Mouse (Mus musculus): ENCODE data around the gene Rlbp1.
A peak's percentile ranks its signal among the peaks of the same experiment; 100 is the strongest.

The Rlbp1 gene

GRCm38 (mm10) chr7:79375594-79375993 is 11.3 kb downstream of the Rlbp1 start:
- DNase-seq: no peak

GRCm38 (mm10) chr7:79374017-79374416 is 12.8 kb downstream of the Rlbp1 start:
- no peak for DNase-seq

DNA sequence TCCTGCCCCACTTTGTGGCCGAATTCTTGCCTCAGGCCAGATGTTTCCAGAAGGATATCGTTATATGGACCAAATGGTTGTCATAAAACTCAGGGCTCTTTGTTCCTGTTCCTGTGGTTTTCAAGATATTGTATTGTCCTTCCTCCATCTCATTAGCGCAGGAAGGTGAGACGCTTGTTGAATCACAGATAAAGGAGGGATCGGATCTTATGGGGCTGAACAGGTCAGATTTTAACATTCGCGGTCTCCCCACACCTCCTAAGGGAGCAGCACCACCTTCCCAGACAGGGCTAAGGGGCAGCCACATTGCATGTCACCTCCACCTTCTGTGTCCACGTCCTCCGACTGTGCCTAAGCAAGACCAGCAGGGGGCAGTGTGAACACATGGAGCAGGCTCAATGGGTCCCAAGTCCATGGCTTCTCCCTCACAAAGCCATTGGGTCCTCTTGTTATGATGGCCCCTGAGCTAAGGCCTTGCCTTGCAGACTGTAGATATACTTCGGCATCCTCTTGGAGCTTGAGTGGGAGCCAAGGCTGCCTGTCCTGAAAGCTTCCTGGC is 15.4 kb downstream of the Rlbp1 start:
- DNase-seq: peak; percentile 86 to 88

- no peak for DNase-seq
Measured at GRCm38 (mm10) chr7:79369416-79369815, 17.4 kb downstream of the Rlbp1 start.

DNA sequence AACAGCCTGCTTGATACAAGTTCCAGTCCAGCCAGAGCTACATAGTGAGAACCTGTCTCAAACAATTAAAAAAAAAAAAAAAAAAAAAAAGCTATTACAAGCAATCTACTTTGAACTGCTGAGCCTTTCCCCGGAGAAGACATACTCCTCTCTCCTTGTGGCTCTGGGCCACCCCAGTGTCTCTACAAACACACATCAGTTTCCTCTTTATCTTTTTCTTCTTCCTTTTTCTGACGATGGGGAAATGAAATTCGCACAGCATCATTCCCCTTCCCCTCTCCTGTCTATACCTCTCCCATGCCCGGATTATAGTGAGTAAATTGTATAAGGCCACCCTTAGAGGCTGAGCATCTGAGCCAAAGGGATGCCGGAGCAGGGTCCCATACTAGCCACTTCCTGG is 18.2 kb downstream of the Rlbp1 start:
- DNase-seq: no peak

DNA sequence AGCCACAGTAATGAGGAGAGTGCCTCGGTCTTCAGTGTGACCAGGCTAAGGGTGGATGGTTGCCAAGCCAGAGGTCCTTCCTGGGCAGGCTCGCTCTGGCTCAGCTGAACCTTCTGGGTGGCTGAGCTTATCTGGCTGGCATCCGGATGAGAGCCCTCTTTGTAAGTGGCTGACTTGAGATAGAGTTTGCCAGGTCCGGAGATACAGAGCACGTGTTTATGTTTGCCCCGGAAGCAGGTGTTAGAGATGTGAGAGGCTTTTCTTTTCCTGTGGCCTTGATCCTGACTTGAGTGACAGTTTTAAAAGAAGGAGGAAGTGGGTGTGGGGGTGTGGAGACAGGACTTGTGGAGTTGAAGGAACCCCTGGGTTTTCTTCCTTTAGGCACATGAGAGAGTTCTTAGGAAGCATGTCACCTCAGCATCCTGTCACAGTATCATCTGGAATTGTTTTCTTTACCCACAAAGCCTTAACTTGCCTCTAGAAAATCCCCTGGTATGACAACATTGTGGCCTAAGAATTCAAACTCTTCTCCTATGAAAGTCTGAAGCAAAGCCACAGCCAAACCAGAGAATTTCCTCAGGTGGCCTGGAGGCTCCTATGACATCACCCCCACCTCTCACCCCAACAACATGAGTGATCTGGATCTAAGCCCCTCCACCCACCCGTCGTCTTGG is 23.3 kb downstream of the Rlbp1 start:
- peak; percentile 66 to 80 for DNase-seq

DNA sequence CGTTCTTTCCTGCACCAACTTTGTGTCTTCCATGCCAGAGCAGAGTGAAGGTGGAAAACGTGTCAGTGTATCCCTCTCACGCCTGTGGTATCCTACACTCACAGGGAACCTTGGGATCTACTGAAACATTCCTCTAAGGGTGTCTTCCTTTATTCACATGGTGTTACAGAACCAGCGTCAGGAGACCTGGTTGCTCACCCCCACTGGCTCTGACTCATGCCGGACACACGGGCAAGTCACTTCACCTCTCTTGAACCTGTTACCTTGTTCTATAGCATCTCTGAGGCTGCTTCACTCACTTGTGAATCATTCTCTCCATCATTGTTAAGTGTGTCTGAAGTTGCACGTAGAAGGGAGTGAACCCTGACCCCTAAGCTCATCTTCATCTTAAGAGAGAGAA is 24.0 kb downstream of the Rlbp1 start:
- no peak for DNase-seq

DNA sequence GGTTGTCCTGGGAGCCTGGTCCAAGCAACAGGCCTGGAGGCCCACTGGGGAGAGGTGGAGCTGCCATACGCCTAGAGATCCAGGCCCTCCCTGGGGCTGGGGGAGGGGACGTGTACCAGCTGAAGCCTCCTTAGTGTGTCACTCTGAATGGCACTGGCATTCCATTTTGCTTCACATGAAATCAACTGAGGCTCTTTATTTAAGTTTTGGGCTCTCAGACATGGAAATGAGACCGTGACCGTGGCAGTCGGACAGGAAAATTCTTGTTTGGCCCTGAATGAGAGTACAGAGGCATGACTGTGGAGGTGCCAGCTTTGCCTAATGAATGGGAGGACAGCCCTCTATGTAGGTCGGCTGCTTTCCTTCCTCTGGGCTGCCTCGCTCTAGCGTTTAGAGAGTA is 24.6 kb downstream of the Rlbp1 start:
- peak; percentile 53 to 70 for DNase-seq

DNA sequence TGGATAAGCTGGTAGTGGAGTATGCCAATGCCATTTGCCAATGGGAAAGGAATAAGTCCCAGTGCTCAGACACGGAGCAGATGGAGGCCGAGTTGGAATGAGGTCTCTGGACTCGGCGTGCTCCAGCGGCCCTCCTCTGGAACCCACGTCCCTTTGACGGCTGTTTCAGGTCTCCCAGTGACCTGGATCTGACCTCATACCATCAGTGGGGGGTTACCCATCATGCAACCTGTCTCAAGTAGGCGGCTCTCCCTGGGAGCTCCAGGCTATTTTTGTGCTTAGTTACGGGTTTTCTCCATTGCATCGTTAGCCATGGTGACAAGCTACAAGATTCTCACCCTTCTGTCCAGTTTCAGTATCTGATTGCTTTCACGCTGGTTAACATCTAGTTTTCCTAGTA is 26.8 kb downstream of the Rlbp1 start:
- peak; percentile 44 to 50 for DNase-seq

GRCm38 (mm10) chr7:79359183-79359435 is 27.7 kb downstream of the Rlbp1 start:
- DNase-seq: no peak

DNA sequence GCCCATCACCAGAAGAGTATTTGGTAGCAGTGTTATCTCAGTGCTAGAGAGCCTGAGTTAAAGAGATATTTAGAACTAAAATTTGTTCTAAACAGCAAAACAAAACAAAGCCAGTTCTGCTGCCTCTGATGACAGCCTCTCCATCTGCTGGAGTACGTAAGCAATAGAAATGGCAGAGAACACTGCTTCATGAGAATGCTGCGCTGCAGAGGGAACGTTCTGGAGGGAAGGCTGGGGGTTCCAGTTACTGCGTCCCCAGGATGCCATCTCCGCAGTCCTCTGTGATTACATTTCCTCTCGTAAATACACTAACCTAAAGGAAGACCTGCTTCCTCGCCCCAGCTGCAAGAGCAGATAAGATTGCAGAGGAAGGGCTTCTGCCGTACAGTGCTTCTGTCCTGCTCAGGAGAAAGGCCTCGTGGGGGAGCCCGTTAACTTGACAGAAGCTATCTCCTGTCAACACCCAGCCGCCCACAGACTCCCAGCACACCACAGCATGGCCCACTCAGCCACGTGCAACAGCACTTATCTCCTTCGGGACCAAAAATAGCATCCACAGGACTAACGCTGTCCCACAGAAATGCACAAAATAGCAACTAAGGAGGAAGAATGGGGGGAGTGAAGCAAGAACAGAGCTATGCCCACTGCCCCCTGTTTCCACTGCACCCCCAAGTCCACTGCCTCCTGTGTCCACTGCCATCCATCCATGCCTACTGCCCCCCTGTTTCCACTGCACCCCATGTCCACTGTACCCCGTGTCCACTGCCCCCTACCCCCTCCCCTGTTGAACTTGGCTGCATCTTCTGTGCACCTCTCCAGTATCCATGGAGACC is 28.3 kb downstream of the Rlbp1 start:
- no peak for DNase-seq

GRCm38 (mm10) chr7:79349738-79350386 is 37.0 kb downstream of the Rlbp1 start:
- peak; percentile 88 to 91 for DNase-seq

DNA sequence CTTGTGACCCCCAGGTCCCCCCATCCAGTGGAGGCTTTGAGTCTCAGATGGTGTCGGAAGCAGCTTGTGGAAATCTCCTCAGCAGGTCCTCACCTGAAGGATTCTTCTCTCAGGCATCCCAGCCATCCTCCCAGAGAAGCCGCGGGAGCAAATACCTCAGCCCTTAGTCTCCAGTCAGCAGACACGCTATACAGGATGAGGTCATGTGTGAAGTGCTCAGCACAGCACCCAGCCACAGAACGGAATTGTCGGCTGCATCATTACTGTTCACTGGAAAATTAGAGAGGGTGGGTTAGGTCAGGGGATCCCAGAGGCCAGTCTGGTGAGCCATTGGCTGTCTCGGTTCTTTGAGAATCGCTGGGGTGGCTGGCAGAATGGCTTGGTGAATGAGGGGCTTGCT is 38.0 kb downstream of the Rlbp1 start:
- no peak for DNase-seq

GRCm38 (mm10) chr7:79347108-79347813 is 39.6 kb downstream of the Rlbp1 start:
- no peak for DNase-seq

DNA sequence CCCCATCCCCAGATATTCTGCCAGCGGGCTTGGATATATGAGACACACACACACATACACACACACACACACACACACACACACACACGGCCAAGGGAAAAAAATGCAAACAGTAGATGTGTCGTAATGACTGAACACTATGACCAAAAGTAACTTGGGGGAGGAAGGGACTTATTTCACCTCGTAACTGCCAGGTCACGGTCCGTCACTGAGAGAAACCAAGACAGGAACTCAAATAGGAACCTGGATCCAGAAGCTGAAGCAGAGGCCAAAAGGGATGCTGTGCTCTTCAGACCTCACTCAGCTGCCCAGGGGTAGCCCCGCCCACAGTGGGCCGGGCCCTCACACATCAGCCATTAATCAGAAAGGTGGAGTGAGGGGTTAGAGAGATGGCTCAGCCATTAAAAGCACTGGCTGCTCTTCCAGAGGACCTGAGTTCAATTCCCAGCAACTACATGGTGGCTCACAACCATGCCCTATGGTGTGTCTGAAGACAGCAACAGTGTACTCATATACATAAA is 40.2 kb downstream of the Rlbp1 start:
- DNase-seq: no peak

GRCm38 (mm10) chr7:79345902-79346301 is 40.9 kb downstream of the Rlbp1 start:
- peak; percentile 69 to 79 for DNase-seq

DNA sequence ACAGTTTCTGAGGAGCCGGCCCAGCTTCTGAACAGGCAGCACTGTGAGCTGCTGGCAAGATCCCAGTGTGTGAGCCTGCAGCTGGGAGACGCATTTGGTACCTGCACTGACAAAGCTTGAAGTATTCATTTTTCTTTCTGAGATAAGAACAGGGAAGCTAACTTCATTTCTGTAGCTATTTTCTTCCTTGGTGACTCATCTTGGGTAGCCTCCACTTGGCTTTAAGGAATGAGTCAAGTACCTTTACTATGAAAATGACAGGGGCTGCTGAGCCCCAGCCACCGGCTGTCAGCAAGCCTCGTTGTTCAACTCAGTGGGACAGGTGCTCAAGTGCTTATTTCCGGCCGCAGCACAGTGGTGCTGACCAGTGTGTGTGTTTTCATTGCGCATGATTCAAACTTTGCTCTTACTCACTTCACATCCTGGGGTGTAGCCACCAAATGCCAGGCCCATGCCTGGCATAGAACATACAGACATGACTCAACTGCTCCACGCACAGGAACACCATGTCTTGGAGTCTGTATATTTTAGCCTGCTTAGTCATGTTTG is 50.4 kb downstream of the Rlbp1 start:
- no peak for DNase-seq

DNA sequence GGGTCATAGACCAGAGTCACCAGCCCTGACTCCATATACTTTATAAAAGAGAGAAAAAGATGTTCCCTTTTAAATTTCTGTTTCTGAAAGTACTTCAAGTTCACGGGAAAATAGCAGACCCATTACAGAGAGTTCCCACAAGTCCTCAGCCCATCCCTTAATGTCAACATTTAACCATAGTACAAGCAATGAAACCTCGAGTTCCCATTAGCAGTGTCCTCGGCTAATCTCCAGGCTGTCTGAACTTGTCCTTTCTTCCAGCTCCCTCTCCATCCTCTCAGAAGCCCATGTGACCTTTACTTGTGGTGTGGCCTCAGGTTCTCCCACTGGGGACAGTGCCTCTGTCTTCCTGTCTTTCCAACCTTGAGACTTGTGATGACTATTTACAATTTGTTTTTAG is 53.4 kb downstream of the Rlbp1 start:
- DNase-seq: no peak

DNA sequence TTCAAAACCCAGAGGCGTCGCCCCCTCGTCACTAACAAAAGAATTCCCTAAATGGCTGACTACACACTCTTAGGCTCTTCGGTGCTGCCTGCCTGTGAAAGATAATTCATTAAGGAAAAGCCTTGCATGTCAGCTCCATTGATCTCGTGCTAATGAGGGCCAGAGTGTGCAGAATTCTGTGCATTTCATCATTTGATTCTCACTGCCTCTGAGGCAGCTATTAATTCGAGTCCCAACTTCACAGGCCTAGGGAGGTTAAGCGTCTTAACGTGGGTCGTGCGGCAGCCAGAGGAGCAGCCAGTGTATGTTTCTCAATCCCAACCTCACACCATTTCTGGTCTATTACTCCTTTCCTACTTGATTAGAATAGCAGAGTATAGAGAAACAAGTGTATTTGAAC is 55.7 kb downstream of the Rlbp1 start:
- DNase-seq: no peak

- DNase-seq: peak; percentile 61 to 73
Measured at GRCm38 (mm10) chr7:79328769-79329168, 58.1 kb downstream of the Rlbp1 start.

Measured in cerebellum, postnatal 10 days (tissue).